Mouse (Mus musculus) neural tube, embryonic 13.5 days (tissue): ENCODE data around the gene Minos1. TPM values are rescaled to one million over a fixed set of nuclear protein-coding genes. Genes with fewer than 3 reads are reported as not detected.

Experiments used
- ATAC-seq: fragments of 200-750 bp; cut with Nextera tagmentation; 2 replicates; pipeline ENCODE4 v1.8.0; 2017; ENCODE audit warnings: low read depth, mild to moderate bottlenecking, moderate TSS enrichment, moderate library complexity
- H3K27ac ChIP-seq: fragments of 300-500 bp; sonication (generic); replicated peaks from 2 replicates; pipeline ENCODE4 v1.5.1; 2015; ENCODE audit warnings: moderate library complexity, mild to moderate bottlenecking, inconsistent platforms
- H3K27me3 ChIP-seq: fragments of 300-500 bp; sonication (generic); 2 replicates; pipeline ENCODE4 v1.6.1; 2015; ENCODE audit warnings: mild to moderate bottlenecking, inconsistent platforms
- H3K36me3 ChIP-seq: fragments of 300-500 bp; sonication (generic); 2 replicates; pipeline ENCODE4 v1.6.1; 2015; ENCODE audit warnings: mild to moderate bottlenecking, inconsistent platforms
- H3K4me1 ChIP-seq: fragments of 300-500 bp; sonication (generic); replicated peaks from 2 replicates; pipeline ENCODE4 v1.6.1; 2015; ENCODE audit warnings: inconsistent platforms
- H3K4me2 ChIP-seq: fragments of 300-500 bp; sonication (generic); 2 replicates; pipeline ENCODE4 v1.6.1; 2015; ENCODE audit warnings: inconsistent platforms, mild to moderate bottlenecking, moderate library complexity
- H3K4me3 ChIP-seq: fragments of 300-500 bp; sonication (generic); 2 replicates; pipeline ENCODE4 v1.5.1; 2015; ENCODE audit warnings: mild to moderate bottlenecking, inconsistent platforms
- H3K9ac ChIP-seq: fragments of 300-500 bp; sonication (generic); 2 replicates; pipeline ENCODE4 v1.6.1; 2015; ENCODE audit warnings: moderate library complexity, mild to moderate bottlenecking, inconsistent platforms
- H3K9me3 ChIP-seq: fragments of 300-500 bp; sonication (generic); 2 replicates; pipeline ENCODE4 v1.6.1; 2016; ENCODE audit warnings: inconsistent platforms
- whole genome bisulfite sequencing: fragments of 180-500 bp; shearing (Covaris S2); methylation state at CpG from one replicate; pipeline ENCODE4 v1.1.7; 2015; 5-methylcytosine and 5-hydroxymethylcytosine counted together
- polyA plus RNA-seq: library from polyadenylated mRNA; unstranded; fragments of >200 nt; fragmentation: Nextera tagmentation; extraction: Ambion mirVana; gene quantifications from 2 replicates; pipeline ENCODE4 v1.2.1, GENCODE M21; 2015

The Minos1 gene
- polyA plus RNA-seq, 1 experiment from 2014 or later: 499 TPM

DNA sequence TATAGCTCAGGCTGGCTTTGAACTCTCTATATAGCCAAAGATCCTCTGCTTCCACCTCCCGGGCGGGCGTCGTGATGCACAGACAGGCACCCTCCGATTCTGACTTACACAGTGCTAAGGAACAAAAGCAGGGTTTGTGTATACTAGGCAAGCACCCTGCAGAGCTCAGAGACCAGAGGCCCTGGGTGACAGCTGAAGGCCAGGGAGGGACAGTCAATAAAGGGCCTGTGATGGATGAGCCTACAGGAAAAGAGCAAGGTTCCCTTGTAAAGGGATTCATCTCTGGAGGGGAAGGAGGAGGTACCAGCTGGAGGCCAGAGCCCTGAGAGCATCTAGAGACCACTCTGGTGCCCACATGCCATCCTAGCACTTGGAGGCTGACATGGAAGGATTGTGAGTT is 77.5 kb downstream of the Minos1 start:
- H3K4me1 ChIP-seq: peaks cover 27% of the 10 kb centered on the region
- no peak overlapping the region for H3K4me3 ChIP-seq
- ATAC-seq: no peak
- H3K9ac ChIP-seq: no peak overlapping the region
- WGBS: 23% methylated on average over 5 of the region's 5 CpGs
- H3K9me3 ChIP-seq: no peaks in the 10 kb centered on the region
- H3K27me3 ChIP-seq: peaks cover 8% of the 10 kb centered on the region
- 0 out of 2 replicates have a peak overlapping the region, but pooled peaks have one; percentile 77 for H3K27ac ChIP-seq
- no peak overlapping the region for H3K4me2 ChIP-seq
- no peaks in the 10 kb centered on the region for H3K36me3 ChIP-seq

DNA sequence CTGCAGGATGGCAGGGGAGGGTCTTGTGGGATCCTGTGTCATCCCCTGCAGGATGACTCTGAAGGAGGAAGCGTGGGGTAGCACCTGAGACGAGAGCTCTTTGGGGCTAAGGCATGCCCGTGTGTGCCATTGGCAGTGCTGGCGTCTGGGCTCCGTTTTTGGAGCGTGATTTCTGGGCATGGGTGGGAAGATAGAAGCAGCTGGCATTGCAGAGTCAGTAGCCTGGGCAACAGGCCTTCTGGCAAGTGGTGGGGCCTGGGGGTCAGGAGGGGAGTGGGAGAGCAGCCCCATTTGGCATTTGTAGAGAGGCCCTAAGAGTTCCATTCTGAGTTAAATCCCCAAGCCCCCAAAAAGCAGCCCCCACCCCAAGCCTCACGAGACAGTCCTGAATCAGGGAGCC is 78.1 kb downstream of the Minos1 start:
- Histone ChIP-seq H3K9me3 (no peaks in the 10 kb centered on the region), H3K27ac (no peak overlapping the region), H3K4me2 (no peak overlapping the region), H3K4me3 (no peak overlapping the region), H3K36me3 (no peaks in the 10 kb centered on the region), H3K4me1 (peaks cover 27% of the 10 kb centered on the region), H3K9ac (no peak overlapping the region), H3K27me3 (peaks cover 4% of the 10 kb centered on the region)
- WGBS: 67% methylated on average over 7 of the region's 7 CpGs
- no peak for ATAC-seq

Other genes with a start within 250 kb of the Minos1 start
- 3.0 and 3.7 TPM in 2 replicates for gene Otud3, start 217.2 kb downstream of the Minos1 start, polyA plus RNA-seq
- not detected in 2 replicates for gene Rnf186, start 164.0 kb downstream of the Minos1 start, polyA plus RNA-seq
- 0.80 and 1.2 TPM in 2 replicates for gene Tmco4, start 158.2 kb downstream of the Minos1 start, polyA plus RNA-seq
- gene Htr6, start 55.5 kb downstream of the Minos1 start, polyA plus RNA-seq: 0.45 and 0.60 TPM in 2 replicates
- 49.1 and 59.7 TPM in 2 replicates for gene Nbl1, start 38.1 kb downstream of the Minos1 start, polyA plus RNA-seq
- gene Capzb, start 61.8 kb upstream of the Minos1 start, polyA plus RNA-seq: 364 and 370 TPM in 2 replicates
- 12.9 and 13.2 TPM in 2 replicates for gene Pqlc2, start 179.6 kb upstream of the Minos1 start, polyA plus RNA-seq
- gene Akr7a5, start 179.6 kb upstream of the Minos1 start, polyA plus RNA-seq: 55.6 and 58.6 TPM in 2 replicates
- 86.7 and 90.3 TPM in 2 replicates for gene Mrto4, start 221.5 kb upstream of the Minos1 start, polyA plus RNA-seq
- 39.9 and 41.7 TPM in 2 replicates for gene Emc1, start 221.5 kb upstream of the Minos1 start, polyA plus RNA-seq
- gene Ubr4, start 221.5 kb upstream of the Minos1 start, polyA plus RNA-seq: 74.8 and 82.5 TPM in 2 replicates